In the genomic region with DNA sequence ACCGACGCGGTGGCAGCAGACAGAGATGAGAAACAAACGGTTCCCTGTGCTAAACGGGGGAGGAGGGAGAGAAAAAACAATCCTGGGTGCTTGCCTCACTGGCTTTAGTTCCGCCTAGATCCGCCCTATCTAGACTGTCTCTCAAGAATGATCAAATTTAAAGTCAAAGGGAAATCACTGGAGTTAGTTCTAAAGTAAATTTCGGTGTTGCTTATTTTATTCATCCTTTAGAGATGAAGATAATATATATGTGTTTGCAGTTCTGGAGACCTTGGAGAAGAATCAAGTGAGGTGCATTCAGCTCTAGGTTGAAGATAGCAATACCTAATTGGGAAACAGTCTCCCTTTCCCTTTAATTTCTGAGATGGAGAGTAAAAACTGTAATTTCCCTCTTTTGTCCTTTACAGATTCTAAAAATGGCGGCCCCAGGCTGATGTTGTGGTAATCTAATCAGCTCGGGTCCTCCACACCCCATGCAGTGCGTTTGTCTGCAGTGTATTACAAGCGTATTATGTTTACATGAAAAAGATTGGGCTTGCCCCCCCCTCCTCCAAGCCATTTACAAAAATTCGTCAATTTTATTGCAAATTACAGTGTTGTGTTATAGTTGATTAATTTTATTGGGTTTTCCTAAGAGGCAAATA, we compare ENCODE assay signal across 8 mouse cellular contexts. TPM values are rescaled to one million over a fixed set of nuclear protein-coding genes. Genes with fewer than 3 reads are reported as not detected.
DNase-seq lines count a peak whose midpoint lies in the region; ATAC-seq and TF ChIP-seq lines count a peak whose summit lies in the region.

No protein-coding gene starts in this region.

- H3K9ac ChIP-seq in forebrain, embryonic 15.5 days (replicated peaks) = peak overlapping the region; percentile 99
- H3K9ac ChIP-seq in liver, embryonic 14.5 days (replicated peaks) = peak overlapping the region; percentile 95

- TF ChIP-seq EP300 in liver, embryonic 14.5 days (IDR thresholded peaks at IDR 0.05; ENCODE audit: low read depth) = no peak

- no peaks in the 10 kb centered on the region for H3K27me3 ChIP-seq in forebrain, embryonic 15.5 days
- no peaks in the 10 kb centered on the region for H3K27me3 ChIP-seq in liver, embryonic 14.5 days (ENCODE audit: control insufficient read depth, insufficient read depth, low read length)
- H3K27me3 ChIP-seq in splenic B cell, adult 2 months (ENCODE audit: control insufficient read depth, insufficient read depth, low read length, poor library complexity, severe bottlenecking) = no peaks in the 10 kb centered on the region

- no peaks in the 10 kb centered on the region for H3K9me3 ChIP-seq in forebrain, embryonic 15.5 days
- no peaks in the 10 kb centered on the region for H3K9me3 ChIP-seq in liver, embryonic 14.5 days (ENCODE audit: control insufficient read depth, low read length)

- WGBS in forebrain, embryonic 15.5 days = under 1% methylated on average over 13 of the region's 13 CpGs
- WGBS in liver, embryonic 14.5 days (ENCODE audit: insufficient replicate concordance) = 1% methylated on average over 13 of the region's 13 CpGs

- H3K4me1 ChIP-seq in forebrain, embryonic 15.5 days = peaks cover 36% of the 10 kb centered on the region
- peaks cover 6 to 10% of the 10 kb centered on the region in 2 experiments for H3K4me1 ChIP-seq in liver, embryonic 14.5 days (replicated peaks; ENCODE audit: control insufficient read depth in 2 of 2, insufficient read depth in 2 of 2, low read length in 1 of 2)

- peak; percentile 51 for DNase-seq in left cerebral cortex, postnatal 4 days
- no peak for DNase-seq in left cerebral cortex, adult 18-20 months (ENCODE audit: low spot score in 2 of 2)
- peak; percentile 42 for DNase-seq in brain, adult 2 months (ENCODE audit: low read depth, low spot score)
- DNase-seq in liver, embryonic 14.5 days (ENCODE audit: low read depth in 3 of 3, low spot score in 3 of 3) = peak; percentile 53 to 60 (median 59)
- DNase-seq in splenic B cell, adult 2 months (ENCODE audit: low read depth, low spot score) = peak; percentile 35
- DNase-seq in left cerebral cortex, postnatal 14 days (ENCODE audit: low spot score in 2 of 2) = no peak
- DNase-seq in urinary bladder, adult 2 months (ENCODE audit: low spot score) = no peak

- H3K4me2 ChIP-seq in forebrain, embryonic 15.5 days (replicated peaks) = peak overlapping the region; percentile 82
- peak overlapping the region; percentile 91 for H3K4me2 ChIP-seq in liver, embryonic 14.5 days (ENCODE audit: low read depth)

- no peak for TF ChIP-seq CTCF in liver, embryonic 14.5 days (IDR thresholded peaks at IDR 0.05; ENCODE audit: low read depth)

- peak overlapping the region; percentile 100 for H3K4me3 ChIP-seq in forebrain, embryonic 15.5 days
- H3K4me3 ChIP-seq in liver, embryonic 14.5 days (ENCODE audit: insufficient read depth in 1 of 2, low read depth in 2 of 2, low read length in 2 of 2) = peak overlapping the region; percentile 85 to 100

- H3K27ac ChIP-seq in forebrain, embryonic 15.5 days (replicated peaks) = peak overlapping the region; percentile 100
- H3K27ac ChIP-seq in liver, embryonic 14.5 days = peak overlapping the region; percentile 92

- ATAC-seq in forebrain, embryonic 15.5 days (replicated peaks) = no peak
- no peak for ATAC-seq in liver, embryonic 14.5 days (ENCODE audit: insufficient read depth)

- H3K36me3 ChIP-seq in forebrain, embryonic 15.5 days = no peaks in the 10 kb centered on the region
- no peaks in the 10 kb centered on the region for H3K36me3 ChIP-seq in liver, embryonic 14.5 days (replicated peaks; ENCODE audit: control insufficient read depth, insufficient read depth, low read depth)
- H3K36me3 ChIP-seq in splenic B cell, adult 2 months (ENCODE audit: control insufficient read depth, insufficient read depth, low read length, poor library complexity, severe bottlenecking) = no peaks in the 10 kb centered on the region

- intact Hi-C loops in left cerebral cortex, postnatal 4 days (cut with DNase I) = no loop called here
- intact Hi-C loops in left cerebral cortex, postnatal 14 days (cut with DNase I) = no loop called here

RNA-seq across cellular contexts. Expression of a gene that starts 1.4 kb away (rescaled TPM):
- 100 to 1,000 TPM; 150 to 156 TPM for total RNA-seq in left cerebral cortex, postnatal 4 days (2021)
- 10 to 100 TPM; 92.8 to 98.6 TPM for total RNA-seq in left cerebral cortex, adult 18-20 months (2021)
- polyA plus RNA-seq in forebrain, embryonic 15.5 days (2015; fragmentation: Nextera tagmentation; extraction: Ambion mirVana) = 198 and 206 TPM in 2 replicates
- 5.7 and 8.0 TPM in 2 replicates for polyA plus RNA-seq in liver, embryonic 14.5 days (2012; rRNA removed)
- 24.7 and 25.0 TPM in 2 replicates for polyA plus RNA-seq in liver, embryonic 14.5 days (2014; fragmentation: Nextera tagmentation; extraction: Ambion mirVana)
- total RNA-seq in left cerebral cortex, postnatal 14 days (2021) = 100 to 1,000 TPM; 103 to 107 TPM
- polyA plus RNA-seq in urinary bladder, adult 2 months (2012; rRNA removed) = 18.0 and 36.2 TPM in 2 replicates

Comparison
In these comparisons a context has a peak if more than half of its experiments do, and no peak if none do; other contexts are left out.
1. DNase-seq: peak in left cerebral cortex, postnatal 4 days (single experiment), brain, adult 2 months (single experiment), liver, embryonic 14.5 days (3 of 3) and splenic B cell, adult 2 months (single experiment); none in left cerebral cortex, adult 18-20 months (0 of 2), left cerebral cortex, postnatal 14 days (0 of 2) and urinary bladder, adult 2 months (single experiment).